Mouse (Mus musculus): ENCODE measurements around the gene Rpl38. TPM values are rescaled to one million over a fixed set of nuclear protein-coding genes. Genes with fewer than 3 reads are reported as not detected.

Gene Rpl38
- polyA plus RNA-seq, 1 experiment from 2014 or later = 959 TPM

- H3K36me3 ChIP-seq = no peaks in the 10 kb centered on the region
- no peak for DNase-seq (ENCODE audit: low spot score)
- H3K9me3 ChIP-seq = no peaks in the 10 kb centered on the region; the same call in 1 of the 2 replicates
- H3K27me3 ChIP-seq (ENCODE audit: insufficient read depth, poor library complexity, severe bottlenecking) = peaks cover 47% of the 10 kb centered on the region
- peaks cover 53% of the 10 kb centered on the region for H3K4me1 ChIP-seq (replicated peaks)
- no peak overlapping the region for H3K4me3 ChIP-seq
- WGBS = 93% methylated on average over 8 of the region's 8 CpGs
- 0 out of 2 replicates have a peak overlapping the region, but pooled peaks have one; percentile 79 for H3K27ac ChIP-seq
These were observed 27.2 kb upstream of the Rpl38 start for GRCm38 (mm10) chr11:114641136-114641535.

- peaks cover 41% of the 10 kb centered on the region for H3K27me3 ChIP-seq (ENCODE audit: insufficient read depth, poor library complexity, severe bottlenecking)
- peaks cover 44% of the 10 kb centered on the region for H3K4me1 ChIP-seq (replicated peaks)
- no peak overlapping the region for H3K4me3 ChIP-seq
- no peaks in the 10 kb centered on the region for H3K36me3 ChIP-seq
- peak overlapping the region; percentile 79 for H3K27ac ChIP-seq
- no peaks in the 10 kb centered on the region; the same call in 1 of the 2 replicates for H3K9me3 ChIP-seq
- 53% methylated on average over 12 of the region's 12 CpGs for WGBS
- peak; percentile 52 for DNase-seq (ENCODE audit: low spot score)
These were observed 26.1 kb upstream of the Rpl38 start for GRCm38 (mm10) chr11:114642184-114642583.

GRCm38 (mm10) chr11:114642926-114643325 lies 25.4 kb upstream of the Rpl38 start:
- 82% methylated on average over 11 of the region's 11 CpGs for WGBS
- no peak overlapping the region for H3K27ac ChIP-seq
- peaks cover 40% of the 10 kb centered on the region for H3K4me1 ChIP-seq (replicated peaks)
- H3K36me3 ChIP-seq = no peaks in the 10 kb centered on the region
- no peaks in the 10 kb centered on the region; the same call in 1 of the 2 replicates for H3K9me3 ChIP-seq
- H3K27me3 ChIP-seq (ENCODE audit: insufficient read depth, poor library complexity, severe bottlenecking) = peaks cover 34% of the 10 kb centered on the region
- DNase-seq (ENCODE audit: low spot score) = no peak
- H3K4me3 ChIP-seq = no peak overlapping the region

- H3K27me3 ChIP-seq (ENCODE audit: insufficient read depth, poor library complexity, severe bottlenecking) = peaks cover 22% of the 10 kb centered on the region
- 45% methylated on average over 2 of the region's 2 CpGs for WGBS
- DNase-seq (ENCODE audit: low spot score) = no peak
- no peaks in the 10 kb centered on the region for H3K36me3 ChIP-seq
- H3K4me3 ChIP-seq = no peak overlapping the region
- H3K4me1 ChIP-seq (replicated peaks) = peaks cover 32% of the 10 kb centered on the region
- H3K27ac ChIP-seq = no peak overlapping the region
- no peaks in the 10 kb centered on the region; the same call in 1 of the 2 replicates for H3K9me3 ChIP-seq
These were observed 24.2 kb upstream of the Rpl38 start for GRCm38 (mm10) chr11:114644122-114644521.

- Histone ChIP-seq H3K4me3 (no peak overlapping the region), H3K9me3 (no peaks in the 10 kb centered on the region; the same call in 1 of the 2 replicates), H3K36me3 (no peaks in the 10 kb centered on the region), H3K27me3 (ENCODE audit: insufficient read depth, poor library complexity, severe bottlenecking) (peaks cover 11% of the 10 kb centered on the region; the same call in 1 of the 2 replicates), H3K4me1 (replicated peaks) (peaks cover 8% of the 10 kb centered on the region), H3K27ac (no peak overlapping the region)
- no peak for DNase-seq (ENCODE audit: low spot score)
- 63% methylated on average over 4 of the region's 4 CpGs for WGBS
These were observed 18.8 kb upstream of the Rpl38 start for GRCm38 (mm10) chr11:114649510-114649909.

GRCm38 (mm10) chr11:114652531-114652930 lies 15.8 kb upstream of the Rpl38 start:
- peak; percentile 41 for DNase-seq (ENCODE audit: low spot score)
- Histone ChIP-seq H3K4me1 (replicated peaks) (peaks cover 28% of the 10 kb centered on the region), H3K36me3 (no peaks in the 10 kb centered on the region), H3K4me3 (no peak overlapping the region), H3K27me3 (ENCODE audit: insufficient read depth, poor library complexity, severe bottlenecking) (peaks cover 29% of the 10 kb centered on the region), H3K9me3 (no peaks in the 10 kb centered on the region), H3K27ac (no peak overlapping the region)
- 10% methylated on average over 16 of the region's 16 CpGs for WGBS

GRCm38 (mm10) chr11:114653664-114654063 lies 14.7 kb upstream of the Rpl38 start:
- Histone ChIP-seq H3K36me3 (no peaks in the 10 kb centered on the region), H3K4me1 (replicated peaks) (peaks cover 32% of the 10 kb centered on the region), H3K9me3 (no peaks in the 10 kb centered on the region), H3K27me3 (ENCODE audit: insufficient read depth, poor library complexity, severe bottlenecking) (peaks cover 29% of the 10 kb centered on the region), H3K4me3 (no peak overlapping the region), H3K27ac (no peak overlapping the region)
- DNase-seq (ENCODE audit: low spot score) = no peak
- WGBS = 85% methylated on average over 6 of the region's 6 CpGs

GRCm38 (mm10) chr11:114654552-114654951 lies 13.8 kb upstream of the Rpl38 start:
- H3K27ac ChIP-seq = no peak overlapping the region
- H3K4me1 ChIP-seq (replicated peaks) = peaks cover 32% of the 10 kb centered on the region
- 63% methylated on average over 5 of the region's 5 CpGs for WGBS
- no peaks in the 10 kb centered on the region for H3K36me3 ChIP-seq
- no peak overlapping the region for H3K4me3 ChIP-seq
- no peaks in the 10 kb centered on the region for H3K9me3 ChIP-seq
- H3K27me3 ChIP-seq (ENCODE audit: insufficient read depth, poor library complexity, severe bottlenecking) = peaks cover 29% of the 10 kb centered on the region
- DNase-seq (ENCODE audit: low spot score) = no peak

GRCm38 (mm10) chr11:114655350-114656008 lies 12.8 kb upstream of the Rpl38 start:
- Histone ChIP-seq H3K9me3 (no peaks in the 10 kb centered on the region), H3K36me3 (no peaks in the 10 kb centered on the region), H3K27ac (no peak overlapping the region), H3K4me1 (replicated peaks) (peaks cover 32% of the 10 kb centered on the region), H3K27me3 (ENCODE audit: insufficient read depth, poor library complexity, severe bottlenecking) (peaks cover 28% of the 10 kb centered on the region), H3K4me3 (no peak overlapping the region)
- 89% methylated on average over 7 of the region's 7 CpGs for WGBS
- DNase-seq (ENCODE audit: low spot score) = no peak

- Histone ChIP-seq H3K27me3 (ENCODE audit: insufficient read depth, poor library complexity, severe bottlenecking) (peaks cover 26% of the 10 kb centered on the region), H3K36me3 (no peaks in the 10 kb centered on the region), H3K27ac (peak overlapping the region; percentile 73), H3K4me3 (0 out of 2 replicates have a peak overlapping the region, but pooled peaks have one; percentile 1), H3K4me1 (replicated peaks) (peaks cover 32% of the 10 kb centered on the region), H3K9me3 (no peaks in the 10 kb centered on the region)
- DNase-seq (ENCODE audit: low spot score) = peak; percentile 46
- 40% methylated on average over 27 of the region's 27 CpGs for WGBS
These were observed 11.2 kb upstream of the Rpl38 start for GRCm38 (mm10) chr11:114656994-114657644.

- WGBS = 19% methylated on average over 7 of the region's 7 CpGs
- peak overlapping the region; percentile 73 for H3K27ac ChIP-seq
These were observed 10.6 kb upstream of the Rpl38 start for GRCm38 (mm10) chr11:114657737-114658136.

GRCm38 (mm10) chr11:114662161-114662560 lies 6.2 kb upstream of the Rpl38 start:
- peaks cover 8% of the 10 kb centered on the region for H3K4me1 ChIP-seq (replicated peaks)
- 88% methylated on average over 14 of the region's 14 CpGs for WGBS
- H3K36me3 ChIP-seq = no peaks in the 10 kb centered on the region
- peaks cover 22% of the 10 kb centered on the region for H3K27me3 ChIP-seq (ENCODE audit: insufficient read depth, poor library complexity, severe bottlenecking)
- no peak for DNase-seq (ENCODE audit: low spot score)
- H3K27ac ChIP-seq = no peak overlapping the region
- no peak overlapping the region for H3K4me3 ChIP-seq
- H3K9me3 ChIP-seq = no peaks in the 10 kb centered on the region

More at GRCm38 (mm10) chr11:114657737-114658136, 10.6 kb upstream of the Rpl38 start:
- DNase-seq (ENCODE audit: low spot score) = peak; percentile 80
- Histone ChIP-seq H3K9me3 (no peaks in the 10 kb centered on the region), H3K36me3 (no peaks in the 10 kb centered on the region), H3K4me1 (replicated peaks) (peaks cover 27% of the 10 kb centered on the region), H3K4me3 (no peak overlapping the region), H3K27me3 (ENCODE audit: insufficient read depth, poor library complexity, severe bottlenecking) (peaks cover 22% of the 10 kb centered on the region)

GRCm38 (mm10) chr11:114662746-114663362 lies 5.5 kb upstream of the Rpl38 start:
- Histone ChIP-seq H3K4me3 (no peak overlapping the region), H3K4me1 (replicated peaks) (peaks cover under 1% of the 10 kb centered on the region), H3K36me3 (no peaks in the 10 kb centered on the region), H3K27me3 (ENCODE audit: insufficient read depth, poor library complexity, severe bottlenecking) (peaks cover 20% of the 10 kb centered on the region), H3K27ac (no peak overlapping the region), H3K9me3 (no peaks in the 10 kb centered on the region)
- DNase-seq (ENCODE audit: low spot score) = peak; percentile 64
- WGBS = 39% methylated on average over 6 of the region's 6 CpGs
